Mouse (Mus musculus) left cerebral cortex, adult 9 months (tissue): ENCODE measurements around the gene Gm49320.

Experiments
- DNase-seq, 2 experiments: peaks; one replicate each; pipeline ENCODE4 v3.0.0; 2022; ENCODE audit warnings: low spot score in 2 of 2

Gene Gm49320

DNA sequence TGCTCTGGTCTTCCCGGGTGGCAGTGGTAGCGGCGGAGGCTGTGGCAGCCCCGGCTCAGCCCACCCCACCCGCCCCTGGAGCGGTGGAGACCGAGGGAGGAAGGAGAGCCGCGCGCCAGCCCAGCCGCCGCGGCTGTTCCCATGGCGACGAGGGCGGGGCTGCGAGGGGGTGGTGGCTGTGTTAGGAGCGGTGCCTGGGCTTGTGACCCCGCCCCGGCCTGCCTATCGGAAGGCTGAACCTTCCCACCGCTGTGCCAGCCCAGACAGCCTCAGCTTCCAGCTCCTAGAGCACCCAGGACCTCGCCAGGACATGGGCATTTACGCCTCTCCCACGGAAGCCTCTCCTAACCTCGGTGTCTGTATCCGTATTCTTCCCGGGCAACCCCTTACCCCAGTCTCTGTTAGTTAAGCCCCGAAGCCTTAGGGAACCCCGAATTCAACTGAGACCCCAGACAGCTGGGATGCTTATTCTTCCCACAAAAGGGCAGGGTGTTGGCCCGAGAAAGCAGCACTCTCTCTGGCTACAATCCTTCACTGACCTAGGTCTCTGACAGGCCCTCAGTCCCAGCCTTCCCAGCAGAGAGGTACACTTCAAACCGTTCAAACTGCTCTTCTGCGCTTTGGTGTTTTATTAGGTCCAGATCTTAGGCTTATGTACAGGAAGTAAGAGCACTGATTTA, 20.6 kb downstream of the Gm49320 start, which contains the start of gene Ctxn1:
Gene Ctxn1 (minus strand): TSS at position 150 of the 680 bp plus-strand sequence.
- peak; percentile 90 to 91 for DNase-seq

- no peak for DNase-seq
Measured at GRCm38 (mm10) chr8:4259805-4260170, 21.1 kb downstream of the Gm49320 start.

DNA sequence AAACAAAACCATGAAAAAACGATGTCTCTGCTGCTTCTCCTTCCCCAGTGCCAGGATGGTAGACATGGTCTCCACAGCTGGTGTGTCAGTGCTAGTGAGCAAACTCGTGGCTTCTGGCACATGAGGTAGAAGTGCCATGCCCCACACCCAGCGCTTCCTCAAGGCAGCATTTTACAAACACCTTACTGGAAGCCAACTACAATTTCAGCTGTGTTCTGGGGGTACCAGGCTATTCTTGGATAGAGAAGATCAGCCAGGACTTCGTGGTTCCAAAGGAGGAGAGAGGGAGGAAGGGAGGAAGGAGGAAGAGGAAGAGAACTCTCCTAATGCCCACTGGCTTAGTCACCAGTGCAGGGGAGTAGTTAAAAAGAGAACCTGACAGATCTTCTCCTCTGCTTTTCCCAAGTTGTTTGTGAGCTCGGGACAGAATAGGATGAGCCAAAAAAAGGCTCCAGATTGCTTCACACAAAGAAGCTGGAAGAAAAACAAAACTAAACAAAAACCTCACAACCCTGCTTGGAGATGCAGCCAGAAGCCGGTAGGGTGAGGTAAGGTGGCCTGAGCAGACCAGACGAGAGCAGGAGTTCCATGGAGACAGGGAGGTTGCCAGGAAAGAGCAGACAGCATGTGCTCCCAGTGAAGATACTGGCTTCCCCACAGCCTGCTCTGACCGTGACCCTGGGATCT, 24.6 kb downstream of the Gm49320 start:
- DNase-seq: no peak

- no peak for DNase-seq
Measured at GRCm38 (mm10) chr8:4265160-4265914, 26.7 kb downstream of the Gm49320 start.

GRCm38 (mm10) chr8:4267627-4268026, 29.0 kb downstream of the Gm49320 start:
- DNase-seq: no peak

DNA sequence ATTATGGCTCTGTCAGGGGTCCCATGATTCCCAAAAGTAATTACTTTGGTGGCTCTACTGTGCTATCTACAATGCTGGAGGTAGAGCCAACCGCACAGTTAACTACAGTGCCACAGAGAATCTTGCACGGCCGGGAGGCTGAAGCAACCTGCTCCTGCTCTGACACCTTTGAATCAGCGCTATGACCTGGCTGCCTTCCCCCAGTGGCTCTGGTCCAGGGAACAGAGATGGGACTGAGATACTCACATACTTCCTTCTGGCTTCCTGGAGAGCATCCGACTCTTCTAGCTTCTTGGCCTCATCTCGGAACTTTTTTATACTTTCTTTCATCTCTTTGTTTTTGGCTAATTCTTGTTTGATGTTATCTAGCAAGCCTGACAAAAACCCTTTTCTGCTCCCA, 30.9 kb downstream of the Gm49320 start:
- no peak for DNase-seq

DNA sequence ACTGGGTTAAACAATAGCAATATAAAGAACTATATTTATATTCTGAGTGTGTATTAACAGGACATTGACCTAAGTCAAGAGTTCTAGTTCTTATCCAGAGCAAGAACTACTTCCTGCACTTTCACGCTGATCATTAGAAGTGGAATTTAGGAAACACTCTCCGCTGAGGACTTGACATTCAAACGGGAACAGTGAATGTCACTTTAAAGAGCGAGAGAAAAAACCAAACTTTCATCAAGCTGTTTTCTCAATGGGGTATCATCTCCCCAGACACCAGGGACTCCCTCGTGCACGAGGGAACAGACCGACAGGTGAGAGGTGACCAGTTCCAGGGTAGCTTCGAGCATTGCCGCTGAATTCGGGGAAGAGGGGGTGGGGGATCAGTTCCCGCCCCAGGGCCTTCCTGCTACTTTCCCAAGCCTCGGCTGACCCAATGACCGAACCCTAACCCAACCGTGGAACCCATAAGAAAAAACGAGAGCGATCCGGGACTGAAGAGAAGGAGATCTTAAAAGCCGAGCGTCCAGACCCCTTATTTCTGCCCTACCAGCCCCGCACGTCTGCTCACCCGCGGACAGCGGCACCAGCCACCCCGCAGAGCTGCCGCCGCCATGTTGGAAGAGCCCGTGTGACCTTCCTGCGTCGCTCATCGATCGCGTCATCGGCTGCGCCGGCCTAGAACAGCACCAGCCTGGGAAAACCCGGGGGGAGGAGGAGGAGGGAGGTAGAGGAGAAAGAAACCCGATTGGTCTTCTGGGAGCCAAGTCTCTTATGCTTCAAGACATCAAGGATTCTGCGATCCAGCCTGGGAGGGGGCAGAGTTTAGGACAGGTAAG, 36.8 kb downstream of the Gm49320 start, which contains the start of gene Timm44:
Gene Timm44 (minus strand): TSS at position 639 of the 836 bp plus-strand sequence.
- peak; percentile 93 to 95 for DNase-seq

- DNase-seq: no peak
Measured at GRCm38 (mm10) chr8:4276111-4276465, 37.4 kb downstream of the Gm49320 start.

DNA sequence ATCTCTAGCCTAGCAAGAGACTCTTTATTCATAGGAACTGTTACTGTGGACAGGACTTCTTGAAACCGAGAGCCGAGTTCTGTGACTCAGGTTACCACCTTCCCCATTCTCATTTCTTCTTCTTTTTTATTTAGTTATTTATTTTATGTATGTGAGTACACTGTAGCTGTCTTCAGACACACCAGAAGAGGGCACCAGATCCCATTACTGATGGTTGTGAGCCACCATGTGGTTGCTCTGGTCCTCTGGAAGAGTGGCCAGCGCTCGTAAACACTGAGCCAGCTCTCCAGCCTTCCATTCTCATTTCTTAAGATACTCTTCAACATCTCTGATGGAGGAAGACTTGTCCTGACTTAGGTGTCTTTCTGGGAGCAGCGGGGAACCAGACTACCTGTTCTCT, 54.1 kb downstream of the Gm49320 start:
- no peak for DNase-seq

DNA sequence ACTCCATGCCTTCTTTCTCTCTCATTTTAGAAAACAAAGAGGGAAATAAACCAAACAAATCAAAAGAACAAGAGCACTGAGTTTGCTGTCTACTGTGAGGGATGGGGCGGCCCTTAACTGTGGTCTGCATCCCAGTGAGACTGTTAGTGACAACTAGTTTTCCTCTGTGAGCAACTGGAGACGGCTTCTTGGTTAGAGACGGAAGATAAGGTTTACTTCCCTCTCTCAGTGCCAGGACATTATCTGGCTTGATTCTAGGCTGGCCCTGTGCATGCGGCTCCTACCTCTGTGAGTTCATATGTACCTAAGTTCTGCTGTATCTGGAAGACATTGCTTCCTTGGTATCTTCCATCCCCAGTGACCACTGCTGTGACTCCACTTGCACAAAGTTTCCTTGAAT, 59.2 kb downstream of the Gm49320 start:
- DNase-seq: no peak
